Mouse (Mus musculus) hindbrain, embryonic 13.5 days (tissue): ENCODE data around the gene Pdcd1lg2. TPM values are rescaled to one million over a fixed set of nuclear protein-coding genes. Genes with fewer than 3 reads are reported as not detected.

Source experiments
- ATAC-seq: fragments of 200-750 bp; cut with Nextera tagmentation; 2 replicates; pipeline ENCODE4 v1.8.0; 2017; ENCODE audit warnings: moderate TSS enrichment; ENCODE audit not compliant: low FRiP score
- H3K27ac ChIP-seq: fragments of 300-500 bp; sonication (generic); 2 replicates; pipeline ENCODE4 v1.5.1; 2015; ENCODE audit warnings: inconsistent platforms, mild to moderate bottlenecking, moderate library complexity
- H3K27me3 ChIP-seq: fragments of 300-500 bp; sonication (generic); 2 replicates; pipeline ENCODE4 v1.6.1; 2015; ENCODE audit warnings: mild to moderate bottlenecking, inconsistent platforms
- H3K36me3 ChIP-seq: fragments of 300-500 bp; sonication (generic); 2 replicates; pipeline ENCODE4 v1.6.1; 2015; ENCODE audit warnings: mild to moderate bottlenecking, inconsistent platforms
- H3K4me1 ChIP-seq: fragments of 300-500 bp; sonication (generic); replicated peaks from 2 replicates; pipeline ENCODE4 v1.6.1; 2015; ENCODE audit warnings: inconsistent platforms
- H3K4me2 ChIP-seq: fragments of 300-500 bp; sonication (generic); 2 replicates; pipeline ENCODE4 v1.6.1; 2015; ENCODE audit warnings: inconsistent platforms, mild to moderate bottlenecking, moderate library complexity
- H3K4me3 ChIP-seq: fragments of 300-500 bp; sonication (generic); 2 replicates; pipeline ENCODE4 v1.5.1; 2015; ENCODE audit warnings: mild to moderate bottlenecking, inconsistent platforms
- H3K9ac ChIP-seq: fragments of 300-500 bp; sonication (generic); 2 replicates; pipeline ENCODE4 v1.6.1; 2015; ENCODE audit warnings: mild to moderate bottlenecking, inconsistent platforms
- H3K9me3 ChIP-seq: fragments of 300-500 bp; sonication (generic); 2 replicates; pipeline ENCODE4 v1.6.1; 2016; ENCODE audit warnings: inconsistent platforms
- WGBS: fragments of 180-500 bp; shearing (Covaris S2); methylation state at CpG from one replicate; pipeline ENCODE4 v1.1.7; 2015; 5-methylcytosine and 5-hydroxymethylcytosine counted together
- polyA plus RNA-seq: library from polyadenylated mRNA; unstranded; fragments of >200 nt; fragmentation: Nextera tagmentation; extraction: Ambion mirVana; gene quantifications from 2 replicates; pipeline ENCODE4 v1.2.1, GENCODE M21; 2015

Pdcd1lg2 gene
- polyA plus RNA-seq, 1 experiment from 2014 or later, result not detected

GRCm38 (mm10) chr19:29463645-29464395 lies 53.1 kb downstream of the Pdcd1lg2 start:
- ATAC-seq, result no peak
- Histone ChIP-seq H3K4me2 (no peak overlapping the region), H3K4me3 (no peak overlapping the region), H3K9me3 (no peaks in the 10 kb centered on the region), H3K4me1 (no peaks in the 10 kb centered on the region), H3K36me3 (no peaks in the 10 kb centered on the region), H3K27ac (no peak overlapping the region), H3K27me3 (no peaks in the 10 kb centered on the region), H3K9ac (no peak overlapping the region)
- 92% methylated on average over 7 of the region's 7 CpGs for WGBS

- Histone ChIP-seq H3K9me3 (no peaks in the 10 kb centered on the region), H3K27me3 (no peaks in the 10 kb centered on the region), H3K27ac (no peak overlapping the region), H3K9ac (no peak overlapping the region), H3K36me3 (no peaks in the 10 kb centered on the region), H3K4me1 (peaks cover 6% of the 10 kb centered on the region; the same call in 1 of the 2 replicates), H3K4me2 (no peak overlapping the region), H3K4me3 (no peak overlapping the region)
- no peak for ATAC-seq
- 95% methylated on average over 9 of the region's 9 CpGs for WGBS
Measured at GRCm38 (mm10) chr19:29466819-29467218, 56.1 kb downstream of the Pdcd1lg2 start.

- no peak for ATAC-seq
- H3K4me3 ChIP-seq, result no peak overlapping the region
- 87% methylated on average over 10 of the region's 10 CpGs for WGBS
- no peaks in the 10 kb centered on the region for H3K27me3 ChIP-seq
- no peak overlapping the region for H3K27ac ChIP-seq
- no peak overlapping the region for H3K4me2 ChIP-seq
- no peaks in the 10 kb centered on the region for H3K9me3 ChIP-seq
- no peak overlapping the region for H3K9ac ChIP-seq
- no peaks in the 10 kb centered on the region for H3K36me3 ChIP-seq
- peaks cover 6% of the 10 kb centered on the region; the same call in 1 of the 2 replicates for H3K4me1 ChIP-seq
Measured at GRCm38 (mm10) chr19:29468941-29469685, 58.4 kb downstream of the Pdcd1lg2 start.

GRCm38 (mm10) chr19:29469686-29470254 lies 59.1 kb downstream of the Pdcd1lg2 start:
- no peak for ATAC-seq

GRCm38 (mm10) chr19:29470652-29471051 lies 59.9 kb downstream of the Pdcd1lg2 start:
- Histone ChIP-seq H3K4me3 (no peak overlapping the region), H3K4me2 (no peak overlapping the region), H3K36me3 (no peaks in the 10 kb centered on the region), H3K27me3 (no peaks in the 10 kb centered on the region), H3K4me1 (peaks cover 6% of the 10 kb centered on the region; the same call in 1 of the 2 replicates), H3K9me3 (no peaks in the 10 kb centered on the region), H3K9ac (no peak overlapping the region), H3K27ac (no peak overlapping the region)
- WGBS, result 33% methylated on average over 4 of the region's 4 CpGs
- no peak for ATAC-seq

More at GRCm38 (mm10) chr19:29469686-29470254, 59.1 kb downstream of the Pdcd1lg2 start:
- Histone ChIP-seq H3K36me3 (no peaks in the 10 kb centered on the region), H3K9me3 (no peaks in the 10 kb centered on the region), H3K4me3 (no peak overlapping the region), H3K4me2 (no peak overlapping the region), H3K27me3 (no peaks in the 10 kb centered on the region), H3K4me1 (peaks cover 6% of the 10 kb centered on the region; the same call in 1 of the 2 replicates), H3K27ac (no peak overlapping the region), H3K9ac (no peak overlapping the region)
- WGBS, result 94% methylated on average over 2 of the region's 2 CpGs

- ATAC-seq, result no peak
- WGBS, result 91% methylated on average over 8 of the region's 8 CpGs
Measured at GRCm38 (mm10) chr19:29472424-29472823, 61.7 kb downstream of the Pdcd1lg2 start.

GRCm38 (mm10) chr19:29472946-29473345 lies 62.2 kb downstream of the Pdcd1lg2 start:
- WGBS, result 90% methylated on average over 5 of the region's 5 CpGs
- Histone ChIP-seq H3K4me2 (no peak overlapping the region), H3K9me3 (no peaks in the 10 kb centered on the region), H3K36me3 (no peaks in the 10 kb centered on the region), H3K4me1 (peaks cover 6% of the 10 kb centered on the region; the same call in 1 of the 2 replicates), H3K27ac (no peak overlapping the region), H3K4me3 (no peak overlapping the region), H3K9ac (no peak overlapping the region), H3K27me3 (no peaks in the 10 kb centered on the region)
- no peak for ATAC-seq

More at GRCm38 (mm10) chr19:29472424-29472823, 61.7 kb downstream of the Pdcd1lg2 start:
- no peak overlapping the region for H3K9ac ChIP-seq
- no peak overlapping the region for H3K4me2 ChIP-seq
- no peaks in the 10 kb centered on the region for H3K9me3 ChIP-seq
- no peak overlapping the region for H3K27ac ChIP-seq
- no peaks in the 10 kb centered on the region for H3K27me3 ChIP-seq
- peaks cover 6% of the 10 kb centered on the region; the same call in 1 of the 2 replicates for H3K4me1 ChIP-seq
- H3K4me3 ChIP-seq, result no peak overlapping the region
- no peaks in the 10 kb centered on the region for H3K36me3 ChIP-seq

- peaks cover 6% of the 10 kb centered on the region; the same call in 1 of the 2 replicates for H3K4me1 ChIP-seq
- WGBS, result 67% methylated on average over 2 of the region's 2 CpGs
Measured at GRCm38 (mm10) chr19:29474803-29475202, 64.1 kb downstream of the Pdcd1lg2 start.

GRCm38 (mm10) chr19:29475210-29475620 lies 64.5 kb downstream of the Pdcd1lg2 start:
- peaks cover 6% of the 10 kb centered on the region; the same call in 1 of the 2 replicates for H3K4me1 ChIP-seq
- WGBS, result 93% methylated on average over 4 of the region's 4 CpGs
- H3K27me3 ChIP-seq, result no peaks in the 10 kb centered on the region
- H3K4me3 ChIP-seq, result no peak overlapping the region
- no peak overlapping the region for H3K4me2 ChIP-seq
- no peak overlapping the region for H3K27ac ChIP-seq
- ATAC-seq, result no peak
- H3K9me3 ChIP-seq, result no peaks in the 10 kb centered on the region
- H3K36me3 ChIP-seq, result no peaks in the 10 kb centered on the region
- no peak overlapping the region for H3K9ac ChIP-seq

More at GRCm38 (mm10) chr19:29474803-29475202, 64.1 kb downstream of the Pdcd1lg2 start:
- Histone ChIP-seq H3K9me3 (no peaks in the 10 kb centered on the region), H3K4me2 (no peak overlapping the region), H3K9ac (no peak overlapping the region), H3K4me3 (no peak overlapping the region), H3K36me3 (no peaks in the 10 kb centered on the region), H3K27me3 (no peaks in the 10 kb centered on the region), H3K27ac (no peak overlapping the region)
- ATAC-seq, result no peak

GRCm38 (mm10) chr19:29478598-29478997 lies 67.9 kb downstream of the Pdcd1lg2 start:
- 34% methylated on average over 4 of the region's 4 CpGs for WGBS
- H3K9me3 ChIP-seq, result no peaks in the 10 kb centered on the region
- no peak overlapping the region for H3K27ac ChIP-seq
- ATAC-seq, result no peak
- no peaks in the 10 kb centered on the region for H3K36me3 ChIP-seq
- H3K9ac ChIP-seq, result no peak overlapping the region
- no peak overlapping the region for H3K4me3 ChIP-seq
- H3K27me3 ChIP-seq, result no peaks in the 10 kb centered on the region
- peaks cover 6% of the 10 kb centered on the region; the same call in 1 of the 2 replicates for H3K4me1 ChIP-seq
- no peak overlapping the region for H3K4me2 ChIP-seq

- H3K36me3 ChIP-seq, result no peaks in the 10 kb centered on the region
- no peak overlapping the region for H3K9ac ChIP-seq
- H3K9me3 ChIP-seq, result no peaks in the 10 kb centered on the region
- no peaks in the 10 kb centered on the region for H3K27me3 ChIP-seq
- 63% methylated on average over 6 of the region's 6 CpGs for WGBS
- H3K4me2 ChIP-seq, result no peak overlapping the region
- H3K27ac ChIP-seq, result no peak overlapping the region
- peaks cover 10% of the 10 kb centered on the region for H3K4me1 ChIP-seq
- no peak for ATAC-seq
- no peak overlapping the region for H3K4me3 ChIP-seq
Measured at GRCm38 (mm10) chr19:29481578-29481977, 70.9 kb downstream of the Pdcd1lg2 start.

GRCm38 (mm10) chr19:29482148-29482547 lies 71.4 kb downstream of the Pdcd1lg2 start:
- WGBS, result 69% methylated on average over 5 of the region's 5 CpGs
- H3K27me3 ChIP-seq, result no peaks in the 10 kb centered on the region
- no peak for ATAC-seq
- no peak overlapping the region for H3K4me2 ChIP-seq
- no peaks in the 10 kb centered on the region for H3K9me3 ChIP-seq
- peaks cover 10% of the 10 kb centered on the region for H3K4me1 ChIP-seq
- no peaks in the 10 kb centered on the region for H3K36me3 ChIP-seq
- H3K9ac ChIP-seq, result no peak overlapping the region
- no peak overlapping the region for H3K4me3 ChIP-seq
- H3K27ac ChIP-seq, result no peak overlapping the region
